Mouse (Mus musculus): ENCODE data around the gene Mesp1.

Mesp1 gene

DNA sequence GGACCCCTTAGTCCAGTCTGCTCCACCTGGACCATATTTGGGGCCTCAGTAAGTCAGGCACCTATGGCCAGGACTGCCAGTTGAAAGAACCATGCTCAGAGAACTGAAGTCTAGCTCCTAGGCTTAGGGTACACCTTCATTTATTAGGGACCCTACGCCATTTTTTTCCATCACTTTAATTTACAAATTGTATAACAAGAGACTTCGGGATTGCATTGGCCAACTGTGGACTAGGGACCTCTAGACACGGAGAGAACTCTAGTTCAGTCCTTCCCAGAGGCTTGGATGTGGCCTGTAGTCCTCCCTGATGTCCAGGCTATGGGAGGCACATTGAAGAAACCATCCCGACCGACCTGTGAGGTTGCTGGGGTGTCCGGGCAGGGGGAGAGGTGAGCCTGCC, at the start of gene Mesp1:
Gene Mesp1, minus strand, starts transcription at position 101 of the 400 bp plus-strand sequence.
- no peak for DNase-seq (ENCODE audit: low spot score)

DNA sequence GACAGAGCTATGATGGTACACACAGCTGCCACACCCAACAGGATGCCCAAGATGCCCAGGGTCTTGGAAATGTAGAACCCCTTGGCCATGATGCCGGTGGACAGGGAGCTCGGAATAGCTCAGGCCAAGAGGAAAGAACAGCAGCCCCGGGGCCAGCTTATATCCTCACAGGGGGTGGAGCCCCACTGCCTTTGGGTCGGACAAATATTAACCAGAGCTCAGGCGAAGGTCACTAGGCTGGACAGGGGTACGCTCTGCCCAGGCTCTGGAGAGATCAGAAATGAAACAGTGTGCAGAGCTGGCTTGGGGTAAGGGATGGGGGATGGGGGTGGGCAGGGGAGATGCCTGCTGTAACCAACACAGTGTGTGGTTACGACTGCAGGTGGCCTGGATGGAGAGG, 48.6 kb upstream of the Mesp1 start:
- no peak for DNase-seq (ENCODE audit: low spot score)

DNA sequence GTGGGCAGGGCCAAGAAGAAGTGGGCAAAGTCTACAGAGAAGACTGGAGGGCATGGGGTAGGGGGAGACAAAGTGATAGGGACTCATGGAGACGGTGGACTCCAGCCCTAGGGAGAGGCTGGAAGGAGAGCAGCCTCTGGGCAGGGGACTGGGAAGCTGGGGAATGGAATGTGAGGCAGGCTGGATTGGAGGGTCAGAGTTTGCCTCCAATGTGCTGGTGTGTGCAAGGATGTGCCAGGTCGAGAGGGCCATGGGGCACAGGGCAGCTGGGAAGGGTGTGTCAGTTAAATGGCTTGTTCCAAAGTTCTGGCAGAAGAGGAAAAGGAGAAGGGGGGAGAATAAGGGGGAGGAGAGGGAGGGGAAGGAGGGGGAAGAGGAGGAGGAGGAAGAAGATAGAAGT, 43.7 kb upstream of the Mesp1 start:
- DNase-seq (ENCODE audit: low spot score) = no peak

DNA sequence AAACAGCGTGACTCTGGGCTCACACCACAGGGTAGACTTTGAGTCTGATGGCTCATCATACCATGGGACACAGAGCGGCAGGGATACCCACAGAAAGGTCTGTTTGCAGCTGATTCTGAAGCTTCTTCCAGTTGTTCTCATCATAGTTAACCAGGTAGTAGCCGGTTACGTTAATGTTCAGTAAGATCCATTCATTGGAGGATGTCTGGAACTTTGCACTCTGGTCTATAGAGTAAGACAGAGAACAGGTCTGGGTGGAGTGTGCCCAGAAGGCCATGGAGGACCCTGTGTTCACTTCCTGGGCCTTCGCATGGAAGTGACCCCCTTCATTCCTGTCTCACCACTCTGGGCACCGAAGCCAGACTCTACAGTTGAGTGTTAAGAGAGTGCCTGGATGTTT, 41.6 kb upstream of the Mesp1 start:
- DNase-seq (ENCODE audit: low spot score) = no peak

DNA sequence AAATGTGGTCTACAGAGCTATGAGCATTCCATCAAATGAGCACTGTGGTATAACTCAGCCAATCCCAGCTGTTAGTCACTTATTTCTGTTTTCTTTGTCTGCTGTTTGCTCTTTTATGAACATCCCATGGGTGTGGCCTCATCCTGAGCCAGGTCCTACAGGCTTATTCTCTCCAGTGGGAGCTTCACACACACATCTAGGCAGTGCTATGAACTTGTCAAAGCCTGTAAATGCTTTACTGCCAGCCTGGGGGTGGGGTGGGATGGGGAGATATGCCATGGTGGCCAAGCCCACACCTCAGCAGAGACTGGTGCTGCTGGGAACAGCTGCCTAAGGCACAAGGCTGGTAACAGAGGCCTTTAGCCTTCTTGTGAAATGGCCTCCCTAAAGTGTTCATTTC, 39.4 kb upstream of the Mesp1 start:
- no peak for DNase-seq (ENCODE audit: low spot score)

DNA sequence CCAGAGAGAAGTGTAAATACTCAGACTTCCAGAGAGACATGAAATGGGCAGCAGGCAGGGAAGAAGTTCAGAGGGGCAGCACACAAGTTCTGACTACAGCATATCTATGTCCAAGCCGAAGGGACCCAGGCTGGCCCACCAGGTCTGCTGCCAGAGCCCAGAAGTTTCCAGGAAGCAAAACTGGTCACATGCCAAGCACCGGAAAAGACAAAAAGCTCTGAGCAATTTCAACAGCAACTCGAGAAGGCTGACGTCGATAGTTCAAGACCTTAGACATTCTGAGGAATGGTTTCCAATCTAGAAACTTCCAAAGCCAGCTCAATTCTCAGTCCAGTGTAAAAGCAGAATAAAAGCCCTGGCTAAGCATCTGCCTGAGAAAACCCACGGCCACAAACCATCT, 38.0 kb upstream of the Mesp1 start:
- peak; percentile 27 for DNase-seq (ENCODE audit: low spot score)

DNA sequence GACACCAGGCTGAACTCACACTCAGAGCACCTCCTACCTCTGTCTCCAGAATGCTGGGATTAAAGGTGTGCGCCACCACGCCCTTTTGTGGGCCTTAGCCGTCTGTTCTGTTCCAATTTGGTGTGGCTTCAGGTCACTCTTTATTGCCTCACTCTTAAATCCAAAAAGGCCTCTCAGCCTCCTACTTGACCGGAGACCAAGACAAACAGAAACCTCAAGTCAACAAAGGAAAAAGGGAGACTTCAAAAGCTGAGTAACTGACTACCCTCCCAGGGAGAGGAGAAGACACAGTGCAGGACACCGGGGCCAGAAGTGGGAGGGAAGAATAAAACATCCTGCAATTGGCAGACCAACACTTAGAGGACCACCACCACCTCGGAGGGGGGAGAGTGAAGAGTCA, 37.6 kb upstream of the Mesp1 start:
- peak; percentile 6 for DNase-seq (ENCODE audit: low spot score)

DNA sequence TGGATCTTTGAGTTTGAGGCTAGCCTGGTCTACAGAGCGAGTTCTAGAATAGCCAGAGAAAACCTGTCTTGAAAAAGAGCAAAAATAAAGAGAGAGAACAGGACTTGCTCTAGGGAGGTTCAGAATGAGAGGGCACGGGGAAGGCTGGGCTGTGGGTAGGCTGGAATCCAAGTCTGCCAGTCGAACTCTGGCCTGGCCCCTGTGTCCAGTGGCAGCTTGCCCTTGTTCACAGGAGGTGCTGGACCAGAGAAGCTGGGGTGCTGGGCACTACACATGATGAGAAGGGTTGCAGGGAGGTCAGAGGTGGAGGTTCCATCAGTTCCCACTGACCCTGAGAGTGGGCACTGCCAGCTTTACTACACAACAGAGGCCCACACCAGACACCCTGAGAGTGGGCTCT, 34.8 kb upstream of the Mesp1 start:
- peak; percentile 60 for DNase-seq (ENCODE audit: low spot score)

DNA sequence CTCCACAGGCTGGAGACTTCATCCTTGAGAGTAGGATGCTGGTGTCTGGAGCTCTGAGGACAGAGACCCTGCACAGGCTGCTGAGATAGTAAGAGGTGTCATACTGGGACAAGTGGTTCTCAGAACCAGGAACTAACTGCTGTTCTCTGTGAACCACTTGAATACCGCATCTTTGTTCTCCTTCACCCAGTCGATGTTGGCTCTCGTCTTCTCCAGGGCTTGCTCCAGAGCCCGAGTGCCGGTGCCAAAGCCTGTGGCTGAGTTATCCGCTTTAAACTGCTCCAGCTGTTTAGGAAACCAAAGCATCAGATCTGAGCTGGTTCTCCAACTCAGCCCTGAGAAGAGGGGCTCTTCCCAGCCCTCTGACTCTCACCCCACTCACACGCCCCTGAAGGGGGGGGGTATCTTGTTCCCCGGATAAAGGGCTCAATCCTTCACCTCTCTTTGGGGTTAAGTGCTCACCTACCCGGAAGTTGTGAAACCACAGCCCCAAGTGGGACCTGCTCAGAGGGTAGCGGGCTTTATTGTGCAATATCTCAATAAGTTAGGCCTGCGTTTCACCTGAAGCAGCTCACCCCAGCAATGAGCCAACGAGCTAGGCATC, 28.6 kb upstream of the Mesp1 start:
- peak; percentile 40 for DNase-seq (ENCODE audit: low spot score)

DNA sequence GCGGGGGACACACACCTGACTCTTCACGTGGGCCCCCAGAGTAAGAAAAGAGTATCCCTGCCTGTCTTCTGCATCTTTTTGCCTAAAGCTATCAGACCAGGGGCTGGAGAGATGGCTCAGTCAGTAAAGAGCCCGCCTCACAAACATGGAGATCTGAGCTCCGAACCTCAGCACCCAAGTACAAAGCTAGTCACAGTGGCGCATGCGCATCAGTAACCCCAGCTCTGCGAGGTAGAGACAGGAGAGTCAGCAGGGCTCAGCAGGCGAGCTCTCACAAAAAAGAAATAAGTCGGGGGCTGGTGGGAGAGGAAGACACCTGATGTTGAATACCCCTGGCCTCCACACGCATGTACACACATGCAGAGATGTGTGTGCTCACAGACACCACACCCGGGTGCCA, 26.4 kb upstream of the Mesp1 start:
- no peak for DNase-seq (ENCODE audit: low spot score)

DNA sequence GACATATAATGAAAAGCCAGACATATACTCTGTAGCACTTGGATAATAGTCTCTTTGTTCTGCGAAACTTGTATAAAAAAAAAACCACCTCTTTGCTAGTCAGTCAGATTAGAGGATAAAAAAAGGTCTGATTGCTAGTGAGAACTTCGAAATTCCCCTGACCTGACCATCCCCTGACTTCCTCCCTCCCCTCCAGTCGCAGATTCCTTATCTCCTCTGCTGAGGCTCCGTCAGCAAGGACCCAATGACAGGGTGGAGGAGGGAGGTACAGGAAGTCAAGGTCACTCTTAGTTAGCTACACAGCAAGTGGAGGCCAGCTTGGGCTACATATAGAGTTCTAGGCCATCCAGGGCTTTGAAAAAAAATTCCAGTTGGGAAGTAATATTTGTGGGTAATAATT, 25.9 kb upstream of the Mesp1 start:
- no peak for DNase-seq (ENCODE audit: low spot score)

DNA sequence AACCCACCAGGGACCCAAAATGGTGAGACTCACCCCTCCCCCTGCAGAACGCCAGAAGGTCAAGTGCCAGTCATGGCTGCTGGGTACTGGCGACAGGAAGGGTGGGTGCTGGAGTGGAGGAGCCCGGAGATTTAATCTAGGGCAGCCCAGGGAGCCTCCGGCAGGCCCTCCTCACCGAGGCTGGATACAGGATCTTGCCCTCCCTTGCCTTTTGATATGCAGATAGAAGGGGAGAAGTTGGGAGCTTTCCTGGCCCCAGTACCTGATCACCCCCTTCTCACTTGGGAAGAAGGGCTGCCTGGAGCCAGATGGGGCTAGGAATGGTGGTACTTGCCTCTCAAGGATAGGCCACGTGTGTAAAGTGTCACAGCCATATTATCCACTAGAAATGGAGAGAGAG, 24.7 kb upstream of the Mesp1 start:
- no peak for DNase-seq (ENCODE audit: low spot score)

DNA sequence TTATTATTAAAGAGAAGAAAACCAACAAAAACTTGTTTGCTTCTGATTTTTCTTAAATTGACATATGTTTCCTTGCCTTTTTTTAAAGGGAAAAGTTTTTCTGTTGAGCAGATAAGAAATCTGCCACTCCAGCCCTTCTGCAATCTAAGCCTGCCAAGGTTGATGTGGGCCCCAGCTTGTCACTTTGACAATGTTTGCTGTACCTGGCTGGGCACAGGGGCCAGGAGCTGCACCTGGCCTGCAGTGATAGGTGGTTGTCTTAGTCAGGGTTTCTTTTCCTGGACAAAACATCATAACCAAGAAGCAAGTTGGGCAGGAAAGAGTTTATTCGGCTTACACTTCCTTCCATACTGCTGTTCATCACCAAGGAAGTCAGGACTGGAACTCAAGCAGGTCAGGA, 19.8 kb upstream of the Mesp1 start:
- no peak for DNase-seq (ENCODE audit: low spot score)

DNA sequence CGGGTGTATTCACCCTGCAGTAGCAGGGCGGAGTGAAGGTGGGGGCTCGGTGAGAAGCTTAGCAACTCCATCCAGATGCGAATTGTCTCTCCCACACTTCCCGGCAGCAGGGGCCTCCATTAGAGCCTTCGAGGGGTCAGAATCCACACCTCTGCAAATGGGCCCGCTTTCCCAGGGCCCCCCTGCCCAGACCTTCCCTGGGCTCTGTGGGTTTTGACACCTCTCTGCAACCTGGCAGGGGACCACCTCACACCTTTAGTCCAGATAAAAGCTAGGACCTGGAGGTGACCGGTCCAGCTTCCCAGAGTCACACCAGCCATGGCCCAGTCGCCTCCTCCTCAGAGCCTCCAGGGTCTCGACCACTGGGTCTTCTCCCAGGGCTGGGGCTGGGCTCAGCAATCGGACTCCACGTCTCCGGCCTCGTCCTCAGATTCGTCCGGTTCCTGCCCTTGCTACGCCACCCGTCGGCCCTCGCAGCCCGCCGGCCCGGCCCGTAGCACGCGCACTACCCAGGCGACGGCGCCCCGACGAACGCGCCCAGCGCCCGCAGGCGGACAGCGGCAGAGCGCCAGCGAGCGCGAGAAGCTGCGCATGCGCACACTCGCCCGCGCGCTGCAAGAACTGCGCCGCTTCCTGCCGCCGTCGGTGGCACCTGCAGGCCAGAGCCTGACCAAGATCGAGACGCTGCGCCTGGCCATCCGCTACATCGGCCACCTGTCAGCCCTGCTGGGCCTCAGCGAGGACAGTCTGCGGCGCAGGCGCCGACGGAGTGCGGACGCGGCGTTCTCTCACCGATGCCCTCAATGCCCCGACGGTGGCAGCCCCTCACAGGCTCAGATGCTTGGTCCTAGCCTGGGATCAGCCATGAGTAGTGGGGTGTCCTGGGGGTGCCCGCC, 17.3 kb upstream of the Mesp1 start, which contains the start of gene Mesp2:
Gene Mesp2, plus strand, starts transcription at position 117 of the 896 bp plus-strand sequence.
- DNase-seq (ENCODE audit: low spot score) = no peak

DNA sequence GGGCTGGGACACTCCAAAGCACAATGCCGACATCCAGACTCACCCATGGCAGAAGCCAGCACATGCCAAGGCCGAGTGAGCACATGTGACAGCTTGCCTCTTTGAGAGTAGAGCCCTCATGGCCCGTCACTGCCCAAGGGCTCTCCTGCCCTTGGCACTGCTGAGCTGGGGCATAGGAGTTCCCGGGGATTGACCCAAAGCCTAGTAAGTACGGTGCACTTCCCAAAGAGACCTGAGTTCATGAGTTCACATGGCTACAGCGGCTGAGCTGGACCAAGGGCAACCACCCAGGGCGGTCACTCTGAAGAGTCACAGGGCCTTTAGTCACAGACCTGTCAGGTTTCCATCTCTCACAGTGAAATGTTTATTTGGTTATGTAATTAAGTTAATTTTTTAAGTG, 15.0 kb upstream of the Mesp1 start:
- no peak for DNase-seq (ENCODE audit: low spot score)

DNA sequence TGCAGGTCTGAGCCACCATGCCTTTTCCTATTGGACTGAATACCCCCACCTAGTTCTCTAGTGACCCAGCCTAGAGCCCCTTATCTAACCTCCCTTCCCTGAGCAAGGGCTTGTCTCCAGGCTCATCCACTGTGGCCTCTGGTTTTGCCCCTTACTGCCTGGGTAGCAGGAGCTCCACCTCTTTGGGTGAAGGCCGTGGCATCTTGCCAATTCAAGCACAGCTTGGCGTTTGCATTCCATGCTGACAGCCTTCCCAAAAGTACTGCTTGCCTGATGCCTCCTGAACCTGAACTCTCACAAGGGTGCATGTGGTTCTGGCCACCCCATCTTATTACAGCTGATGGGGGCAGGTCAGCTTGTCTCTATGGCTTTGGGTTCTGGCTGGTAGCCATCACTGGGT, 10.3 kb upstream of the Mesp1 start:
- peak; percentile 59 for DNase-seq (ENCODE audit: low spot score)

DNA sequence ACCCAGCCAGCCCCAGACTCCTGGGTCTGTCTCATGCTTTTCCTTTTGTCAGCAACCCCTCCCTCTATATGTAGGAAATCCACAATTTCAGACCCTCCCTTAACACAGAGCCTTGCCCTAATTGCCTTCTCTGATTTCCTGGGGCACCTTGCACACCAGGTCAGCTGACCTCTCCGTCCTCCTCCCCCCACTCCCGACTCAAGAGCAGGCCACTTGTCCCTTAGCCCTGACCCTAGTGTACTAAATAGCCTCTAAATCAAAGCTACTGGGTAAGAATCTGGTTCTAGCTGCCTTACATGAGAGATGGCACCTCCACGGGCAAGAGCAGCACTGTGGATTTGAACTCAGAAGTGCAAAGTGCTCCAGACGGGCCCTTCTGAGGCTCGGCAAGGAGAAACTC, 8.4 kb upstream of the Mesp1 start:
- no peak for DNase-seq (ENCODE audit: low spot score)

DNA sequence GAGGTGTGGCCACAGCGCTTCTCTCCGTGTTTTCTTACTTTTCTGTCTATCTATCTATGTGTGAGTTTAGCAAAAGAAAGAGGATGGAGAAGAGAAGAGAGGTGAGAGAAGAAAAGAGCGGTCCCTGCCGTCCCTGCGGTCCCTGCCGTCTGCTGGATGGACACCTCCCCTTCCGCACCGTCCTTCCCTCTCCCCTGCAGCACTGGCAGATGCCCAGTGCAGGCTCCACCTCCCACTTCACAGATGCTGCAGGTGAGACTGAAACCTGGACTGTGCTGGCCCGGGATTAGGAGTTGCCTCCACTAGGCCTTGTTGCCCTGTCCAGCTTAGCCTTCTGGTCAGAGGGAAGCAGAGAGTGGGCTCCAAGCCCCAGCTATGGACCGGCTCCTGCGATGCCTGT, 7.8 kb upstream of the Mesp1 start:
- DNase-seq (ENCODE audit: low spot score) = no peak

DNA sequence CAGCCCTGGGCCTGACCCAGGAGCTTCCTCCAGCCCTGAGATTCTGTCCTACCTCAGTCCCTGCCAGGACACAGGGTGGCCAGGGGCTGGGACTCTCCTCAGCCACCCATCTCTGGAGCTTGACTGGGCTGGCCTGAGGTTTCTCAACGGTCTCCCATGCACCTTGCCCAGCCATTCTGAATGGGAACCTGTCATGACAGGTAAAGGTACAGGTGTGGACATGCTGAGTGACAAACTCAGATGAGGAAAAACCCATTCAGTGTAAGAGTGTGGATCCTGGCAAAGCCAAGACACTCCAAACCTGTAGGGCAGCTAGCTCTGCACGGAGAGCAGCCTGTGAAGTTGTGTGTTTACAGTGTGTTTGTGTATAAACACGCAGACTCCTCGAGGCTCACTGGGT, 6.7 kb upstream of the Mesp1 start:
- DNase-seq (ENCODE audit: low spot score) = no peak

DNA sequence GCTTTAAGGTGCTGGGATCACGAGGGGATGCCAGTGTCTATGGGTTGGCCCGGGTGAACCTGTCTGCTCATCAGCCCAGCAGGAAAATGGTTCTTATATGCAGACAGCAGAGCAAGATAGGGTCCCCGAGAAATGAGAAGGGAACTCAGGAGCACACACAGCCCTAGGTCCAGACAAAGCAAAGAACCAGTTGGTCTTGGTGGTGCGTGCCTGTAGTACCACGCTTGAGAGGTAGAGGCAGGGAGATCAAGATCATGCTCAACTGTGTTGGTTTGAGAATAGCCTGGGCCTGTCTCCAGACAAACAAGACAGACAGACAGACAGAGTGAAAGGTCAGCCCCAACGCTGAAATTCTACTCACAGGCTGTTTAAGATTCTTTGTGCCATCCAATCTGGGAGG, 5.9 kb upstream of the Mesp1 start:
- DNase-seq (ENCODE audit: low spot score) = peak; percentile 41

DNA sequence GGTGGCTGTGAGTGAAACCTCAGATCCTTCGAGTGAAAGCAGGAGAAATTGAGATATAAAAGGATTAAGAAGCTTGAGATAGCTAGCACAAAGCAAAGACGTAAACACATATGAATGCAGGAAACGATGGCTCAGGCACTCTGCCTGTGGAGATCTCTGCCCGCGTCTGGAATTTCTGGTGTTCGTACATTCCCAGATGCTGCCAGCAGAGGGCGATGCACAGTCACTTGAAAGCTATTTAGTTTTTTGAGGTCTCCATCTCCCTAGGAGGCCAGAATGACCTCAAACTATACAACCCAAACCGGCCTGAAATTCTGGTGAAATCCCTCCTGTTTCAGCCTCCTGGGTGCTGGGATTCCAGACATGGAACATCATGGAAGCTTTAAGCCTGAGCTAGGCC, 5.5 kb upstream of the Mesp1 start:
- DNase-seq (ENCODE audit: low spot score) = peak; percentile 78

DNA sequence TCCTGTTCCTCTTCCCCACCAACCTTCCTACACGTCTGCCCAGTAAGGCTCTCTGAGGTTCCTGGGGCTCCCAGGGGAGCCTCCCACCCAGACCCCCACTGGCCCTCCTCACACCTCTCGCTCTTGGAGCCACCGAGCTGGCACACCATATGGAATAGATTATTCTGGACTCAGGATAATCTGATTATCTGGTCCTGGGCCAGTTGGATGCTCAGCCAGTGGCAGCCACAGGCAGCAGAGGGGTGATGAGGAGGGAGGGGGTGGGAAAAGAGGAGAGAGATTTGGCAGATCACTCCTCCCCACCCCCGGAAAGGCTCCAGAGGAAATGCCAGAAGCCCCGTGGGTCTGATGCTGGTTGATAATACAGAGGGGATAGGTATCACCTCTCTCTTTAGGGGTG, 5.0 kb upstream of the Mesp1 start:
- no peak for DNase-seq (ENCODE audit: low spot score)

DNA sequence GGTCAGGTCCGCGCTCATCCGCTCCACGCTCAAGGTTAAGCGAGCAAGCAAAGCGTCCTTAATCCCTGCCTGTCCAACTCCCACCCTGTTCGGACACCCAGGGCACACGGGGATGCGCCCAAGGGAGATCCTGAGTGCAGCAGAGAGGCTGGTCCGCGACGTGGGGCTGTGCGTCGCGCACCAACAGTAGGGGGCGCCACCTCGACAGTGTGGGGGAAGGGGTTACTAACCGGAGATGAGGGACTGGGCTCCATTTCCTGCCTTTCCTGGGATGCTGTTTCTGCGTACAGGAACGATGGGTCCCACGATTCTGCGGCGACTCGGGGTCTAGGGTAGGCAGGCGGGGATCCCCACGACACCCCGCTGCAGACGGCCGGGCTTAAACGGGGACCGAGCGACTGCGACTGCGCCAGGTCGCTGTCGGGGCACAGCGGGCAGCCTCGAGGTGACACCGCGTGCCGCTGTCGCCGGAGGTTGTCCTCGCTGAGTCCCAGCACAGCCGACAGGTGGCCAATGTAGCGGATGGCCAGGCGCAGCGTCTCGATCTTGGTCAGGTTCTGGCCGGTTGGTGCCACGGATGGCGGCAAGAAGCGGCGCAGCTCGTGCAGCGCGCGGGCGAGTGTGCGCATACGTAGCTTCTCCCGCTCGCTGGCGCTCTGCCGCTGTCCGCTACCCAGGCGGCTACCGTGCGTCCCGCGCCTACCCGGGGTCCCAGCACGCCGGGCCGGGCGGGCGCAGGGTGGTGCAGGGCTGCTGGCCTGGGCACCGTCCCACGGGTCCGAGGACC, 760 bp downstream of the Mesp1 start:
- no peak for DNase-seq (ENCODE audit: low spot score)

All from adipocyte (in vitro differentiated cells).